Mouse (Mus musculus): ENCODE results near the gene Smad6.

Smad6 gene

GRCm38 (mm10) chr9:63912051-63912450 is 109.8 kb downstream of the Smad6 start:
- no peak for DNase-seq (ENCODE audit: low spot score in 2 of 2)

GRCm38 (mm10) chr9:63909618-63910017 is 112.2 kb downstream of the Smad6 start:
- peak; percentile 65 to 75 for DNase-seq (ENCODE audit: low spot score in 2 of 2)

DNA sequence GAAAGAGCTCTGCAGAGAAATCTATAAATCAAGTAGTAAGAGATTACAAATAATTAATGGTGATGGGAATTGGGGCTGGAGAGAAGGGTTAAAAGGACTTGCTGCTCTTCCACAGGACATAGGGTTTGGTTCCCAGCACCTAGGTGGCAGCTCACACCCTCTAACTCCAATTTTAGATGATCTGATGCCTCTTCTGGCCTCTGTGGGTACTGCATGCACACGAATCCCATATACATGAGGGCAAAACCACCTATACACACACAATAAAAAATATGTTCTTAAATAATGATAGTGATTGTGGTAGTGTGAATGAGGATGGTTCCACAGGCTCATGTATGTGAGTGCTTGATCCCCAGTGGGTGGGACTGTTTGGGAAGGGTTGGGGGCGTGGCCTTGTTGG is 117.3 kb downstream of the Smad6 start:
- no peak for DNase-seq (ENCODE audit: low spot score in 2 of 2)
